Mouse (Mus musculus) liver, embryonic 15.5 days (tissue): Measurements from ENCODE around the gene Neurog3. TPM values are rescaled to one million over a fixed set of nuclear protein-coding genes. Genes with fewer than 3 reads are reported as not detected.
A peak's percentile ranks its signal among the peaks of the same experiment; 100 is the strongest.

ENCODE experiments used
- ATAC-seq: fragments of 200-750 bp; cut with Nextera tagmentation; 2 replicates; pipeline ENCODE4 v1.8.0; 2017; ENCODE audit warnings: moderate number of reproducible peaks, mild to moderate bottlenecking, moderate library complexity; ENCODE audit not compliant: insufficient read depth
- H3K27ac ChIP-seq: fragments of 300-500 bp; sonication (generic); replicated peaks from 2 replicates; pipeline ENCODE4 v1.5.1; 2015; ENCODE audit warnings: mild to moderate bottlenecking, inconsistent platforms
- H3K27me3 ChIP-seq: fragments of 300-500 bp; sonication (generic); 2 replicates; pipeline ENCODE4 v1.6.1; 2015; ENCODE audit warnings: mild to moderate bottlenecking, inconsistent platforms
- H3K36me3 ChIP-seq: fragments of 300-500 bp; sonication (generic); replicated peaks from 2 replicates; pipeline ENCODE4 v1.6.1; 2015; ENCODE audit warnings: moderate library complexity, mild to moderate bottlenecking, inconsistent platforms
- H3K4me1 ChIP-seq: fragments of 300-500 bp; sonication (generic); replicated peaks from 2 replicates; pipeline ENCODE4 v1.6.1; 2015; ENCODE audit warnings: inconsistent platforms
- H3K4me2 ChIP-seq: fragments of 300-500 bp; sonication (generic); 2 replicates; pipeline ENCODE4 v1.6.1; 2015; ENCODE audit warnings: moderate library complexity, mild to moderate bottlenecking, inconsistent platforms
- H3K4me3 ChIP-seq: fragments of 300-500 bp; sonication (generic); replicated peaks from 2 replicates; pipeline ENCODE4 v1.5.1; 2015; ENCODE audit warnings: mild to moderate bottlenecking, inconsistent platforms
- H3K9ac ChIP-seq: fragments of 300-500 bp; sonication (generic); 2 replicates; pipeline ENCODE4 v1.6.1; 2015; ENCODE audit warnings: moderate library complexity, mild to moderate bottlenecking, inconsistent platforms
- H3K9me3 ChIP-seq: fragments of 300-500 bp; sonication (generic); replicated peaks from 2 replicates; pipeline ENCODE4 v1.6.1; 2016; ENCODE audit warnings: inconsistent platforms
- WGBS: fragments of 180-500 bp; shearing (Covaris S2); methylation state at CpG from one replicate; pipeline ENCODE4 v1.1.7; 2015; ENCODE audit warnings: mixed read lengths; ENCODE audit not compliant: insufficient replicate concordance; 5-methylcytosine and 5-hydroxymethylcytosine counted together
- polyA plus RNA-seq: library from polyadenylated mRNA; unstranded; fragments of >200 nt; fragmentation: Nextera tagmentation; extraction: Ambion mirVana; gene quantifications from 2 replicates; pipeline ENCODE4 v1.2.1, GENCODE M21; 2015

The Neurog3 gene
- polyA plus RNA-seq, 1 experiment from 2014 or later: not detected

DNA sequence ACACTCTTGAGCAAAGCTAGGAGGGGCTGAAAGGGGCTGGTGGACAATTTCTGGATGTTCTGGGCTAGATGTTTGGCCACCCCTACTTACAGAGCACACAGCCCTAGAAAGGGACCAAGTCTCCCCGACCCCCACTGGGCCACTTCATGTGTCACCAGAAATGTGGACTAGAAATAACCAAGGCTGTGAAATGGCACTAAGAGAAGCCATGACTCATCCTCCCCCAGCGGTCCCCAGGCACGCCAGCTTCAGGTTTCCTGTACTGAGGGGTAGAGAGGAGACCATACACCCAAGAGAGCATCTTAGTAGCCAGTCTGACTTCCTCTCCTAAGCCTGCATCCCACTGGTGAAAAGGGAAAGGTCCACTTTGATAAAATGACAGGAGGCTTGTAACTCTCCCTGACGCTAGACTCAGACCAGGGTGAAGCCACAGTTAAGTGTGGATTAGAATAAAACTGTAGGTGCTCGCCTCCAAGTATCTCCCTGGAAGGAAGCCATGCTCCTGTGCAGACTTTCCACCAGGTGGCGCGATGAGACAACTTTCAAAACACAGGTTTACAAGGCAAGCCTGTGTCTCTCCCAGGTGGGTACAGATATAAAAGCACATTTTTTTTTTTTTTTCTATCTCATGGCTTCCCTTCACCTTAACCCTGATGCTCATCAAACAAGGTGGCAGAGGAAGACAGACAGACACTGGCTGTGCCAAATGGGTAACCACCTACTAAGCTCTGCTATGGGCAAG lies 27.9 kb upstream of the Neurog3 start:
- no peaks in the 10 kb centered on the region for H3K4me1 ChIP-seq
- no peak overlapping the region for H3K27ac ChIP-seq
- H3K36me3 ChIP-seq: no peaks in the 10 kb centered on the region
- H3K27me3 ChIP-seq: peaks cover 30% of the 10 kb centered on the region
- 13% methylated on average over 7 of the region's 7 CpGs for WGBS
- ATAC-seq: no peak
- no peak overlapping the region for H3K4me2 ChIP-seq
- H3K9me3 ChIP-seq: no peaks in the 10 kb centered on the region
- no peak overlapping the region for H3K4me3 ChIP-seq
- H3K9ac ChIP-seq: no peak overlapping the region

DNA sequence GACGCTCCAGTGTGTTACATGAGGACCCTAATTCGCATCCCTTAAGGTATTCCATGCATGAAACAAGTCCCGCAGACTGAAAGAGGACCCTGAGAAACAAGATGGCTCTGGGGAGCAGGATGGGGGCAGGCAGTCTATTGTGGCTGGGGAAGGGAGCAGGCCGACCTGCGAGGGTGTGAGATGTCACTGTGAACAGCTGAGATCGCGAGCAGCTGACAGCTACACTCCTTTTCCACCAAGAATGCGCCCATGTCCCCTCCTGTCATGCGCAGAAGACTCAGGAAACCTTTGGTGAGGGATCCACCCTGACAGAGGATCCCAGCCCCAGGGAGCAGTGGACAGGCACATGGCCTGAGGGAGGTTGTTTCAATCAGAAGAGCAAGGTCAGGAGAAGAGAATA lies 25.8 kb upstream of the Neurog3 start:
- Histone ChIP-seq H3K9ac (no peak overlapping the region), H3K9me3 (no peaks in the 10 kb centered on the region), H3K27ac (no peak overlapping the region), H3K27me3 (peaks cover 49% of the 10 kb centered on the region), H3K4me2 (no peak overlapping the region), H3K36me3 (no peaks in the 10 kb centered on the region), H3K4me3 (no peak overlapping the region), H3K4me1 (peaks cover 6% of the 10 kb centered on the region)
- ATAC-seq: no peak
- WGBS: 61% methylated on average over 9 of the region's 9 CpGs

DNA sequence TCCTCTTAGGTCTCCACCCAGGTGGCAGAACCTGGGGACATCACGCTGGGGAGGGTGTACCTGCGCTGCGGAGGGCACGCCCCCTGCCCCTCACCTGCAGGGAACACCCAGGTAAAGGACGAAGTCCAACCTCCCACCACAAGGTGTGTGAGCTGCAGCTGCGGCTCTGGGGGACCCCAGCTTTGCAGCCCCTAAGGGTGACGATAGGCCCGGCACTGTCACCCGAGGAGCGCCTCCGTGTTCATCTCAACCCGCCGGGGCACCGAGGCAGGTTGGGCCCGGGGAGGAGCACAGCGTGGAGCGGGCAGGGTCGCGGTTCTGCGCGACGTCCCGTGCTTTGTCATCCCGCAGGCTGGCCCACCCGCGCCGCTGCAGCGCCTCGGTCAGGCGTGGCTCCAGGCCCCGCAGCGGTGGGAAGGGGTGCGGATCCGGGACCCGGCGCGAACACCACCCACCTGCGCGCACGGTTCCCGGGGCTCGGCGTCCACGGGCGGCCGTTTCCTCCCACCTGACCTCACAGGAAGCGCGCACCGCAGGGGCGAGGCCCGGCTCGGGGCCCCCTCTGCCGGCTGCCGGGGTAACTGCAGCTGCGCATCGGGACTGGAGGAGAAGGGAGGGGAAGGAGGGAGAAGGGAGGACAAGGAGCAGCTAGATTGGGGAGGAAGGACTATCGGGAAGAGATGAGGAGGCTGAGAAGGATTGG lies 22.2 kb upstream of the Neurog3 start:
- WGBS: under 1% methylated on average over 57 of the region's 57 CpGs
- Histone ChIP-seq H3K36me3 (no peaks in the 10 kb centered on the region), H3K9me3 (no peaks in the 10 kb centered on the region), H3K4me1 (peaks cover 6% of the 10 kb centered on the region), H3K4me3 (peak overlapping the region; percentile 53), H3K4me2 (peak overlapping the region; percentile 75), H3K9ac (no peak overlapping the region; the same call in 1 of the 2 replicates), H3K27ac (no peak overlapping the region), H3K27me3 (peaks cover 49% of the 10 kb centered on the region)
- ATAC-seq: no peak

DNA sequence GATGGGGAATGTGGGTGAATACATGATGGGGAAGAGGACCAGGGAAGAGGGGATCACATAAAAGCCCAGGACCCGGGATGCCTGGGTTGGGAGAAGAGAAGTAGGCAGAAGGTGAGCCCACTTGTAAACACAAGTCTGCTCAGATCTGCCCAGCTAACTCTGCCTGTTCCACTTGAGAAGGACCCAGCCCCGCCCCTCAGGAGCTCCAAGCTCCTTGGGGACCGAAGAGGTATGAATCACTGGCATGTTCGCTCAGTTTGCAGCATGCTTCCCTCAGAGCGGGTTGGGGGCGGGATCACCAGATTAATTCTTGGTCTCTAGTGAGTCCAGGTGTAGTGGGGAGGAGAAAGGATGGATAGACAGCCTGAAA lies 21.7 kb upstream of the Neurog3 start:
- ATAC-seq: no peak
- H3K27ac ChIP-seq: no peak overlapping the region
- H3K9me3 ChIP-seq: no peaks in the 10 kb centered on the region
- no peaks in the 10 kb centered on the region for H3K36me3 ChIP-seq
- 42% methylated on average over 6 of the region's 6 CpGs for WGBS
- H3K9ac ChIP-seq: no peak overlapping the region
- H3K4me3 ChIP-seq: no peak overlapping the region
- peak overlapping the region; percentile 75 for H3K4me2 ChIP-seq
- peaks cover 49% of the 10 kb centered on the region for H3K27me3 ChIP-seq
- peaks cover 6% of the 10 kb centered on the region for H3K4me1 ChIP-seq

DNA sequence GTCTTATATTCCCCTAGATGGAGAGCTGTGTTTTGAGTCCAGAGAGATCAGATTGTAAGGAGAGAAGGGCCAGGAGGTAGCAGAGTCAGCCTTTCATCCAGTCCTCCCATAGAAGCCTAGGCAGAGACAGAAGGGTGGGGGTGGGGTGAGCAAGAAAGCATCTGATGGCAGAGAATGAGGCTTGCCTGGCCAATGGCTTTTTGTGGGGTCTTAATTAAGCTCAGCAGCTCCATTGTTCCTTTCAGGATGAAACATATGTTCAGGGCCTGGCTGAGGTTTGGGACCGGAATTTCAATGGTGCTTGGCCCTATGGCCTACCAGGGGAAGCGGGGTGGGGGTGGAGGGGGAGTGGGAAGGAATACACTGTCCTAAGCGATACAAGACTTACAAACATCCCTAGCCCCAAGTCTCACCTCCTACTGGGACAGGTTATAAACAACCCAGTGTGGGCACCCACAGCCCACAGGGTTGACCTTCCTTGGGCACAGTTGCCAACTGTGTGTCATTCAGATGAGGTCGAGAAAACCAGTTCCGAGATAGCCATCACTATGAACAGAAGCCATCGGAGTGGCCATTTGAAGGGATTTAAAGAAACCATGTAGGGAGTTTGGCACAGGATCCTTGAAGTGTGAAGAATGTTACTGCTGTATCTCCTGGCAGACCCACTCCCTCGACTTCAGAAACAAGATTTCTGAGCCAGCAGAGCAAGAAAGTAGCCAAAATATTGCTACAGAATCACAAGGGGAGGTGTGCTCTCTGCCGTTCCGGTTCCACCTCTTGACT lies 18.8 kb upstream of the Neurog3 start:
- Histone ChIP-seq H3K9ac (no peak overlapping the region), H3K4me1 (peaks cover 6% of the 10 kb centered on the region), H3K36me3 (no peaks in the 10 kb centered on the region), H3K4me3 (no peak overlapping the region), H3K9me3 (no peaks in the 10 kb centered on the region), H3K4me2 (no peak overlapping the region), H3K27me3 (peaks cover 31% of the 10 kb centered on the region), H3K27ac (no peak overlapping the region)
- no peak for ATAC-seq
- WGBS: 61% methylated on average over 9 of the region's 9 CpGs

DNA sequence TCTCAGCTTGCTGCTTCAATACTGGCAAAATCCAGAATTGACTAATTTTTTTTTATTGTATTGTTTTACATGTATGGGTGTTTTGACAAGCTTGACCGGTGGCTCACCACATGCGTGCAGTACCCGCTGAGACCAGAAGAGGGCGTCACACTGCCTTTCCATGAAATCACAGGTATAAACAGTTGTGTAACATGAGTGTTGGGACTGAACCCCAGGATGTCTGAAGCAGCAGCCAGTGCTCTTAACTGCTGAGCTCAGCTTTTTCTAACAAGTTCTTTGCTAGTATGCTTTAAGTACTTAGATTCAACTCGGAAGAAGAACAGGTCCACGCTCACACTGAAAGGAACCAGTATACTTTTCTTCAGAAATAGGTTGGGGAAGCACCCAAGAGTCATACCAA lies 5.8 kb upstream of the Neurog3 start:
- peaks cover 56% of the 10 kb centered on the region for H3K27me3 ChIP-seq
- no peak overlapping the region for H3K4me2 ChIP-seq
- H3K27ac ChIP-seq: no peak overlapping the region
- H3K4me1 ChIP-seq: no peaks in the 10 kb centered on the region
- ATAC-seq: no peak
- no peaks in the 10 kb centered on the region for H3K36me3 ChIP-seq
- H3K4me3 ChIP-seq: no peak overlapping the region
- H3K9ac ChIP-seq: no peak overlapping the region
- H3K9me3 ChIP-seq: no peaks in the 10 kb centered on the region
- 33% methylated on average over 6 of the region's 6 CpGs for WGBS

DNA sequence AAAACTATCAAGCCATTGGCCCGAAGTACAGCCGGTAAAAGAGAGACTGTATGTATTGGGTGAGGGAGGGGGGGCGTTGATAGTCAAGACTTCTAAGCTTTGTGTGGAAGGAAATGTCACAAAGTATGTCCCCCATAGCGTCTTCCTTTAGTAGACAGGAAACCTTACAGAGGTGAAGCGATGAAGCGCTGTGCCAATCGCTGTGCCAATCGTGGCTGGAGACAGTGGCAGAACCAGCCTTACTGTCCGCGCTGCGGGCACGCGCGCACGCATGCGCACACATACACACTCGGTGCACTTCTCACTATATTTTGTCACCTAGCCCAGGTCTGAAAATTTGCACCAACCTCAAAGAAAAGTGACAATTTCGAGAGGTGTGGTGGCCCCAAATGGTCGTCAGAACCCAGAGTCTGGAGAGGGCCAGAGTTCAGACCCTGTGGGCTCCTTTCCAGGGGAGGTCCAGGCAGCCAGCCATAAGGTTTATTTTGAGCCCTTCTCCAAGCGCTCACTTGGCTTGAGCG lies 5.1 kb upstream of the Neurog3 start:
- 33% methylated on average over 21 of the region's 21 CpGs for WGBS
- H3K27me3 ChIP-seq: peaks cover 63% of the 10 kb centered on the region
- no peaks in the 10 kb centered on the region for H3K4me1 ChIP-seq
- no peak overlapping the region for H3K4me3 ChIP-seq
- H3K9ac ChIP-seq: no peak overlapping the region
- H3K9me3 ChIP-seq: no peaks in the 10 kb centered on the region
- H3K27ac ChIP-seq: no peak overlapping the region
- no peak overlapping the region for H3K4me2 ChIP-seq
- ATAC-seq: no peak
- H3K36me3 ChIP-seq: no peaks in the 10 kb centered on the region

DNA sequence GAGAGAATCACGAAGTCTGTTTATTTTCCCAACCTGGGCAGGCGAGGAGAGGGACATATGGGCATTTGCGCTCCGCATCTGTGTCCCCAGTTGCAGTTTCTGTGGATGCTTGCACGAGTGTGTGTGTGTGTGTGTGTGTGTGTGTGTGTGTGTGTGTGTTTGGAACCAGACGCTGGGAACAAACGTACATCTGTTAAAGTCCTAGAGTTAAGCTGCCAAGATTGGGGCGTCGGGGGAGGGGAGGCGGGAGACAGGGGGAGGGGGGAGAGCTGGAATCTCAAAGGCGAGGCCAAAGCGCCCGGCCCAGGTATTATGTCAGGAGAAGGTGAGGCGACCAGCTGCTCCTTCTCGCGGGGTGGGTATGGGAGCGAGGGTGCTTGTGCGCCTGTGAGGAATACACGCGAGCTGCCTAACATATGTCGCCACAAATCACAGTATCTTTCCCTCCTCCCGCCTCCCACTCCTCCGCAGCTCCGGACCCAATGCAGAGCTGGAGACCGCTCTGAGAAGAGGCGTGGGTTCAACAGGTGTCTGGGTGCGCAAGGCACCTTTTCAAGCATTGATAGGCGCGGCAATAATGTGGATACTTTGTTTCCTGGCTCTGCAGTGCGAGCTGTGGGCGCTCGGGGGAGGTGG lies 4.5 kb upstream of the Neurog3 start:
- Histone ChIP-seq H3K9ac (no peak overlapping the region), H3K4me1 (no peaks in the 10 kb centered on the region), H3K4me3 (no peak overlapping the region), H3K9me3 (no peaks in the 10 kb centered on the region), H3K36me3 (no peaks in the 10 kb centered on the region), H3K27me3 (peaks cover 69% of the 10 kb centered on the region), H3K27ac (no peak overlapping the region), H3K4me2 (no peak overlapping the region)
- no peak for ATAC-seq
- WGBS: 3% methylated on average over 32 of the region's 32 CpGs

DNA sequence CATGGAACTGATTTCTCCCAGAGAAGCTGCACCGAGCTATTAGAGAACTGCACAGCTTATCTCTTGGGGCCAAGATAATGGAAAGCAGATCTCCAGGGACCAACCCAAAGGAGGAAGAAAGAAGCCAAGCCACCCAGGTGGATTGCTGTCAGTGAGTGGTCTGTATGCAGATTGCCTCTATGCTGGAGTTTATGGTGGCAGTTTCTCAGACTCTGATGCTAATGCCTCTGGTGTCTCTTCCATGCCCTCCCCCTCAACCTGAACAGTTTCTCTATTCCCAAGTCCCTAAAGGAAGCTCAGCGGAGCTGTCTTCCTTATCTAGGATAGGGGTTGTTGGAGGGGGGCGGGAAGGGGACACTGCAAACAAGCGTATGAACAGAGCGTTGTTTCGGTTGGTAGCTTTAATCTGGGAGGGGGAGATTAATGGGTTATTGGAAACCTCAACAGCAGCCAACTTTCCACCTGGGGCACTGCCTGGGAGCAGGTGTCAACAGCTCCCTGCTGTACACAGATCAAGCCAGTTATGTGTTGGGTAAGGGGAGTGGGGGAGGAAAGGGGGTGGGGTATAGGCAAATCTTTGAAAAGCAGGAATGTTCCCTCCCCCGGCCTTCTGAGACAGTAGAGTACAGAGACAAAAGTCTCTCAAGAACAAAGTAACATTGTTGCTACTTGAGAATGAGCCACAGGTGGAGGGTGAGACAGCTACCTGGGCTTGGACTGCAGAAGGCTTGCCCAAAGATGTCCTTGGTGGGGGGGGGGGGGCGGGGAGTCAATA lies 3.0 kb downstream of the Neurog3 start:
- Histone ChIP-seq H3K9me3 (no peaks in the 10 kb centered on the region), H3K4me2 (no peak overlapping the region), H3K4me3 (no peak overlapping the region), H3K4me1 (no peaks in the 10 kb centered on the region), H3K27ac (no peak overlapping the region), H3K9ac (no peak overlapping the region), H3K27me3 (peaks cover 76% of the 10 kb centered on the region), H3K36me3 (no peaks in the 10 kb centered on the region)
- no peak for ATAC-seq
- WGBS: 6% methylated on average over 8 of the region's 8 CpGs

DNA sequence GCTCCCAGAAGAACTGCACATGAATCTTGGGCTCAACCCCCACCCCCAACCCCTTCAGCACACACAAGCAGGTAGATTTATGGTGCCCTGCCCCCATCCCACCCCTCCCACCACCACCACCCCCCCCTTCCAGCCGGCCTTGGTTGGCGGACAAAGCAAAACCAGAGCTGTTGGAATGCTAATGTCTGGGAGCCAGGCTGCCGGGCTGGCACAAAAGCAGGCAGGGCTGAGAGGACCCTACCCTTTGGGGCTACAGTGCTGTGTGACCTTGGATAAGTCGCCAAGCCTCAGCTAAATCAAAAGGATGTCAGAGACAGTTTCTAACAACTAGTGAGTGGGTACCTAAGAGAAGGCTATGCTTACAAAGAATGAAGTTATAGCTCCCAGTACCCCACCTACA lies 4.3 kb downstream of the Neurog3 start:
- WGBS: 15% methylated on average over 4 of the region's 4 CpGs

More for the DNA sequence above, 4.3 kb downstream of the Neurog3 start:
- no peak overlapping the region for H3K4me3 ChIP-seq
- H3K9me3 ChIP-seq: no peaks in the 10 kb centered on the region
- H3K4me1 ChIP-seq: no peaks in the 10 kb centered on the region
- no peaks in the 10 kb centered on the region for H3K36me3 ChIP-seq
- H3K4me2 ChIP-seq: no peak overlapping the region
- no peak for ATAC-seq
- peaks cover 67% of the 10 kb centered on the region for H3K27me3 ChIP-seq
- H3K27ac ChIP-seq: no peak overlapping the region
- no peak overlapping the region for H3K9ac ChIP-seq
